Mouse (Mus musculus) E14TG2a.4 (cell line): ENCODE data around the gene Dcaf4.
A peak's percentile ranks its signal among the peaks of the same experiment; 100 is the strongest.

Source experiments
- H3K27me3 ChIP-seq: 2 replicates; pipeline ENCODE4 v1.6.1; 2014; ENCODE audit warnings: low read length, control low read depth; ENCODE audit not compliant: insufficient read depth
- H3K36me3 ChIP-seq: 2 replicates; pipeline ENCODE4 v1.6.1; 2014; ENCODE audit warnings: low read length, control low read depth; ENCODE audit not compliant: insufficient read depth
- H3K4me1 ChIP-seq: replicated peaks from 2 replicates; pipeline ENCODE4 v1.6.1; 2014; ENCODE audit warnings: low read depth, low read length, control low read depth
- H3K4me3 ChIP-seq: replicated peaks from 2 replicates; pipeline ENCODE4 v1.5.1; 2014; ENCODE audit warnings: mild to moderate bottlenecking, low read length
- H3K9me3 ChIP-seq: 2 replicates; pipeline ENCODE4 v1.6.1; 2014; ENCODE audit warnings: low read length, control low read depth
- CTCF ChIP-seq: conservative IDR thresholded peaks from 2 replicates; pipeline ENCODE4 v1.5.1; 2014; ENCODE audit warnings: low read length
- NANOG ChIP-seq: IDR thresholded peaks from 2 replicates; pipeline ENCODE4 v1.6.1; 2014; ENCODE audit warnings: borderline replicate concordance, low read length, mixed read lengths
- POU5F1 ChIP-seq: IDR thresholded peaks from 2 replicates; pipeline ENCODE4 v1.6.1; 2014; ENCODE audit warnings: low read length, borderline replicate concordance

Gene Dcaf4

GRCm38 (mm10) chr12:83536039-83536438 is 15.8 kb downstream of the Dcaf4 start:
- H3K9me3 ChIP-seq: no peaks in the 10 kb centered on the region
- H3K4me3 ChIP-seq: no peak overlapping the region
- peaks cover 97% of the 10 kb centered on the region for H3K36me3 ChIP-seq
- H3K4me1 ChIP-seq: peaks cover 50% of the 10 kb centered on the region
- TF ChIP-seq POU5F1: no peak
- no peaks in the 10 kb centered on the region for H3K27me3 ChIP-seq

- TF ChIP-seq CTCF (no peak), NANOG (no peak), POU5F1 (no peak)
- Histone ChIP-seq H3K4me3 (no peak overlapping the region), H3K4me1 (peaks cover 35% of the 10 kb centered on the region), H3K27me3 (no peaks in the 10 kb centered on the region), H3K9me3 (no peaks in the 10 kb centered on the region), H3K36me3 (peaks cover 90% of the 10 kb centered on the region)
Measured at GRCm38 (mm10) chr12:83543997-83544396, 23.7 kb downstream of the Dcaf4 start.

GRCm38 (mm10) chr12:83544791-83545190 is 24.5 kb downstream of the Dcaf4 start:
- no peaks in the 10 kb centered on the region for H3K9me3 ChIP-seq
- peaks cover 87% of the 10 kb centered on the region for H3K36me3 ChIP-seq
- no peaks in the 10 kb centered on the region for H3K27me3 ChIP-seq
- peaks cover 43% of the 10 kb centered on the region for H3K4me1 ChIP-seq
- TF ChIP-seq POU5F1 (no peak), NANOG (no peak), CTCF (no peak)
- no peak overlapping the region for H3K4me3 ChIP-seq

- Histone ChIP-seq H3K36me3 (peaks cover 92% of the 10 kb centered on the region), H3K9me3 (no peaks in the 10 kb centered on the region), H3K4me3 (peak overlapping the region; percentile 13; the same call in 1 of the 2 replicates), H3K4me1 (peaks cover 76% of the 10 kb centered on the region), H3K27me3 (no peaks in the 10 kb centered on the region)
- TF ChIP-seq CTCF (no peak), NANOG (no peak), POU5F1 (no peak)
Measured at GRCm38 (mm10) chr12:83551305-83551704, 31.0 kb downstream of the Dcaf4 start.

- no peaks in the 10 kb centered on the region for H3K27me3 ChIP-seq
- TF ChIP-seq NANOG (no peak), POU5F1 (no peak), CTCF (no peak)
- H3K9me3 ChIP-seq: no peaks in the 10 kb centered on the region
- peaks cover 94% of the 10 kb centered on the region for H3K36me3 ChIP-seq
- no peak overlapping the region for H3K4me3 ChIP-seq
- peaks cover 79% of the 10 kb centered on the region for H3K4me1 ChIP-seq
Measured at GRCm38 (mm10) chr12:83553816-83554215, 33.5 kb downstream of the Dcaf4 start.

- no peak for TF ChIP-seq NANOG
- TF ChIP-seq POU5F1: no peak
- no peak for TF ChIP-seq CTCF
- Histone ChIP-seq H3K36me3 (peaks cover 89% of the 10 kb centered on the region), H3K27me3 (no peaks in the 10 kb centered on the region), H3K9me3 (no peaks in the 10 kb centered on the region), H3K4me1 (peaks cover 79% of the 10 kb centered on the region), H3K4me3 (no peak overlapping the region)
Measured at GRCm38 (mm10) chr12:83555605-83556004, 35.3 kb downstream of the Dcaf4 start.

- Histone ChIP-seq H3K9me3 (no peaks in the 10 kb centered on the region), H3K27me3 (no peaks in the 10 kb centered on the region), H3K4me1 (peaks cover 86% of the 10 kb centered on the region), H3K4me3 (0 out of 2 replicates have a peak overlapping the region, but pooled peaks have one; percentile 14), H3K36me3 (peaks cover 88% of the 10 kb centered on the region)
- TF ChIP-seq CTCF (no peak), NANOG (no peak), POU5F1 (no peak)
Measured at GRCm38 (mm10) chr12:83558496-83558895, 38.2 kb downstream of the Dcaf4 start.

GRCm38 (mm10) chr12:83560189-83560588 is 39.9 kb downstream of the Dcaf4 start:
- peaks cover 87% of the 10 kb centered on the region for H3K36me3 ChIP-seq
- peaks cover 76% of the 10 kb centered on the region for H3K4me1 ChIP-seq
- TF ChIP-seq NANOG (no peak), CTCF (no peak), POU5F1 (no peak)
- H3K4me3 ChIP-seq: no peak overlapping the region
- H3K9me3 ChIP-seq: no peaks in the 10 kb centered on the region
- no peaks in the 10 kb centered on the region for H3K27me3 ChIP-seq

GRCm38 (mm10) chr12:83562589-83562988 is 42.3 kb downstream of the Dcaf4 start:
- no peaks in the 10 kb centered on the region for H3K27me3 ChIP-seq
- H3K9me3 ChIP-seq: no peaks in the 10 kb centered on the region
- H3K4me1 ChIP-seq: peaks cover 69% of the 10 kb centered on the region
- H3K4me3 ChIP-seq: no peak overlapping the region
- H3K36me3 ChIP-seq: peaks cover 87% of the 10 kb centered on the region
- TF ChIP-seq CTCF: no peak
- TF ChIP-seq NANOG: no peak
- no peak for TF ChIP-seq POU5F1
